Mouse (Mus musculus): Measurements from ENCODE around the gene Gm3409. TPM values are rescaled to one million over a fixed set of nuclear protein-coding genes. Genes with fewer than 3 reads are reported as not detected.

Gm3409 gene
- polyA plus RNA-seq, 1 experiment: not detected

Other genes starting within 250 kb of the Gm3409 start
- gene Wasf3, start 152.7 kb upstream of the Gm3409 start, polyA plus RNA-seq (2012; rRNA removed): 0.98 and 1.3 TPM in 2 replicates
- not detected in 2 replicates for gene Gm6408, start 55.7 kb upstream of the Gm3409 start, polyA plus RNA-seq (2012; rRNA removed)
- gene Gm6370, start 46.3 kb upstream of the Gm3409 start, polyA plus RNA-seq (2012; rRNA removed): not detected in 2 replicates
- gene 4930449I24Rik, start 35.2 kb upstream of the Gm3409 start, polyA plus RNA-seq (2012; rRNA removed): not detected in 2 replicates
- not detected in 2 replicates for gene Gm3402, start 23.5 kb upstream of the Gm3409 start, polyA plus RNA-seq (2012; rRNA removed)
- not detected in 2 replicates for gene Gm3404, start 11.8 kb upstream of the Gm3409 start, polyA plus RNA-seq (2012; rRNA removed)
- not detected in 2 replicates for gene Gm3415, start 18.5 kb downstream of the Gm3409 start, polyA plus RNA-seq (2012; rRNA removed)
- gene Gpr12, start 47.6 kb downstream of the Gm3409 start, polyA plus RNA-seq (2012; rRNA removed): not detected in 2 replicates